Mouse (Mus musculus): ENCODE data around the gene Acot7.

Acot7 gene

DNA sequence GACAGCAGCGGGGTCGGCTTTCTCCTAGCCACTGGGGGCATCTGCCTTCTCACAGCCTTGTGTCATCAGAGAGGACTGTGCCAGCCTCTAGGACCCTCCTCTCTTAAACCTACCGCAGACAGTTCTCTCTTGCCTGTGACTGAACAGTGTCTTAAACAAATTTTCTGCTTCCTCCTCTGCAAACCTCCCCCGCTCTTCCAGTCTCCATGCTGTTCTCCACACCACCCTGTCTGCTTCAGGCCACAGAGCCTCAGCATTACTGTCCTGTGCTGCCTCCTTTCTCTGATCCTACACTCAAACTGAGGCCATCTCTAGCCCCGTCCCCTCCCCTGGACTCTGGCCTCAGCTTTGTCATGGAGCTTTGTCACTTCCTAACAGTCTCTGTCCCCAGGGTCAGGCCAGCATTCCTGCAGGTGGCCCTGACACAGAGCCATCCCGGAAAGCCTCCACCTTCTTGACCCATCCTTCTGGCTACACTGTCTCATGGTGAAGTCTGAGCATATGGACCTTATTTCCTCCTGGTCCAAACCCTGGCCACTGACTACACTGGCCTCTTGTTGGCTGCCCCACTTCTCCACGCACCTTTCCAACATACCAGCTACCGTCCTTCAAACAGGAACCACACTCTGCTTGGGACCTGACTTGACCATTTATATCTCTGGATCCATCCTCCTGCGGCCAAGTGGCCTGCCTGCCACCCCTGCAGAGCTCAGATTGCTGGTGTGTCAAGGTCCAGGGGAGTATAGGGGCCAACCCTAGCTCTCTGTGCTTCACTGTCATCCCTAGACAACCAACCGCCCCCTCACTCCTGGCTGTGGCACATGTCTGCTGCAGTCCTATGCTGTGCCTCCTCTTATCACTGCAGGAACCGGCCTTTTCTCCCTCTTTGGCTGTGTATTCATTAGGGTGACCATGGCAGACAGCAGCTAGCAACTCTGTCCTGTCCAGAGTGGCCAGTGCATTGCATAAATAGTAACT is 66.9 kb downstream of the Acot7 start:
- DNase-seq (ENCODE audit: low read depth, low spot score) = peak; percentile 73

DNA sequence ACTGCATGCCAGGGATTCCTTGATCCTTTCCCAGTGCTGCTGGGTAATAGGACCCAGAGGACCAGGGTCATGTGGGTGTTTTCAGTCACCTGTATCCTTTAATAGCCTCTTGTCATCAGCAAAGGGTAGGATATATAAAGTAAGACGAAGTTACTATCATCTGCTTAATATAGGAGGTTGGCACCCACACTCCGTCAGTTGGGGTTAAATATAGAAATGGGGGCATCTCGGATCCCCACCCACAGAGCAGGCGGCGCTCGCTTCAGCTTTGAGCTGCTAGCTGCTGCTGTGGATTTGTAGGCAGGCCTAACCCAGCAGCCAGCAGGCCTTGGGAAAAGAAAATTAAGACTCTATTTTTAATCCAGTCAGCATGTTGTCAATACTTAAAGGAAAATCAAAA is 68.1 kb downstream of the Acot7 start:
- DNase-seq (ENCODE audit: low read depth, low spot score) = peak; percentile 93

DNA sequence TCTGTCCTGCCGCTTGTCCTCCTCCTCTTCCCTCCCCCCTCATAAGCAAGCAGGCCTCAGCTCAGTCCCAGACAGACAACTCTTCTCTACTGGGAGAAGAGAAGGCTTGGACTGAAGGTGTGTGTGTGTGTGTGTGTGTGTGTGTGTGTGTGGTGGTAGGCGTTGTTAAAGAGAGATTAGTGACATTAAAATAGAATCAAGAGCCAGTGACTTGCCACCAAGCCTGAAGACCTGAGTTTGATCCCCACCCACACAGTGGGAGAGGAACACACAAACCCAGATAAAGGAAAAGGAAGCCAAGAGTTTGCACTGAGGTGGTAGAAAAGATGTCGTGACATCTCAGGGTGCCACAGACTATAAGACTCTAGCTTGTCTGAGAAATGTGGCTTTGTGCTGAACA is 69.3 kb downstream of the Acot7 start:
- DNase-seq (ENCODE audit: low read depth, low spot score) = no peak

DNA sequence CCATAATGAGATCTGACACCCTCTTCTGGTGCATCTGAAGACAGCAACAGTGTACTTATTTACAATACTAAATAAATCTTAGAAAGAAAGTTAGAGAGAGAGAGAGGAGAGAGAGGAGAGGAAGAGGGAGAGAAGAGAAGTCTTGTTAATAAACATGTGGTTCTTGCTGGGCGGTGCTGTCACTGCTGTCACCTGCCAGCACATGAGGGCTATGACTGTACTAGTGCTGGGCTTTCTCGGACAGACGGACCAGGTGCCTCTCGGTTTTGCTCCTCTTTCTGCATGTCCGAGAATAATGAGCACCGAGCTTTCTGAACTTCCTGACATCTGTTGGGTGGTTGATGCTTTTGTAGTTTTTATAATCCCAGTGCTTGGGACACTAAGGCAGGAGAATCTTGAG is 72.7 kb downstream of the Acot7 start:
- DNase-seq (ENCODE audit: low read depth, low spot score) = no peak

DNA sequence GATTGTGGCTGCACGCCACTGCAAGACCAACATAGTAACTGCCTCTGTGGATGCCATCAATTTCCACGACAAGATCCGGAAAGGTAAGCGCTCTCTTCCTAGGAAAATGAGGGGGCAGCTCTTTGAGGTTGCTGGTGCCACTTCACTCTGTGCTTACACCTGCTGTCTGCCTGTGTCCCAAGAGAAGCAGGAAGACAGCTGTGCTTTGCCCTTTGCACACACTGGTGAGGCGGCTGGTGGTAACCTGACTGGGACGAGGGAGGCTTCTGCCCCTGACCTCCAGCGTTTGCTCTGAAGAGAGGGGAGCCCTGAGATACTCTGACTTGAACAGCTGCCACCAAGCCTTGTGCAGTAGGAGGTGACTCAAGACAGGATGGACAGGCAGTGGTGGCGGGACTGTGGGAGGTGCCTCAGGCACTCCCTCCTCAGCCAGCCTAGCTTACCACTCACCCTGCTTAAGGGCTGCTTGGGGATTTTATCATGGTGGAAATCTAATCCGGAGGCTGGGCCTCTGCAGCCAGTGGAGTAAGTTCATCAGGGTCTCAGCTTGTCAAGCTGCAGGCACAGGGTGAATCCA is 75.3 kb downstream of the Acot7 start:
- no peak for DNase-seq (ENCODE audit: low read depth, low spot score)

DNA sequence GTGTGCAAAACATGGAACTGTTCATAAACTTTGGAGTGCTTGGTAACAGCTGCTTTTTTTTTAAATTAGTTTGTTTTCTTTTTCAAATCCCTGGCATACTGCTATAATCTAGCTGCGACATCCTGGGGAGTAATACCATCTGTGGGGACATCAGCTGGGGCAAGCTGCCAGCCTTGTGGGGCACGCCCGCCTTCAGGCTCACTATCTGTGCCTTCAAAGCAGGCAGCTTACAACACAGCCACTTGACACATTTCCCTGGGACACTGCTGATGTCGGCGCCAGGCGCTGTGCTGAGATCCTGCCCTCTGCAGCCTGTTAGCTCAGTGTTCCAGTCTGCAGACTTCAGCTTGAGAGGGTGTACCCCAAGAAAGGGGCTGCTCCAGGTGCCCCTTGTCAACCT is 79.1 kb downstream of the Acot7 start:
- DNase-seq (ENCODE audit: low read depth, low spot score) = peak; percentile 92

DNA sequence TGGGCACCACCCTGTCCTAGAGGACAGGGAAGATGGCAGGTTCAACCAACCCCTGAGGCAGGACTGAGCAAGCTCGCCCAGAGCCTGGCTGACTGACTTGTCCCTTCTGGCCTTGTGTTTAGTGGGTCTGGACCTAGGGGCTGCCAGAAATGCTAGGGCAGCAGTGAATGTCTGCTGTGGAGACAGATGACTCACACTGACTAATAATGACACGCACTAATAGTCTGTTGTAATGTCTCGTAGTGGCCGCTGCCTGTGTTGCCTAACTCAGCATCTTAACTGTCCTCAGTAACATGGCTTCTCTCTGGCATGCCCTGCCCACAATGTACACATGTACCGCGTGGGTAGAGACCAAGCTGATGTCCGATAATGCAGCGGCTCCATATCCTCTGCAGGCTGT is 82.5 kb downstream of the Acot7 start:
- DNase-seq (ENCODE audit: low read depth, low spot score) = no peak

DNA sequence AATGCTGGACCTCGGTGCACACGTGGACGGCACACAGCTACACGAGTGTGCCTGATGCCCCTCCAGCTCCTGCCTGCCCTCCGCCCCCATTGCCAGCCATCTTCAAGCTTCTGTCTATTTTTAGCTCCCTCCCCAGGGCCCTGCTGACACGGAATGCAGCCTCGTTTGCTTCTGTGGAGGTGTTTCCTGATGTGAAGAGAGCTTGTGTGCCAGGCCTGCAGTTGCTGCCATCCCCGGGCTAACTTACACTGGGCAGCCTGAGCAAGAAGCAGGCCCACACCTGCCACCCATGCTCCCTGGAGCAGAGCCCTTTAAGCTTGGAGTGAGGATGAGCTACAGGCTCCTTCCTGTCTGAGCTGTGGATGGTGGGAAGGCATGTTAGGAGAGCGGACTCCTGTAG is 84.3 kb downstream of the Acot7 start:
- peak; percentile 69 for DNase-seq (ENCODE audit: low read depth, low spot score)

DNA sequence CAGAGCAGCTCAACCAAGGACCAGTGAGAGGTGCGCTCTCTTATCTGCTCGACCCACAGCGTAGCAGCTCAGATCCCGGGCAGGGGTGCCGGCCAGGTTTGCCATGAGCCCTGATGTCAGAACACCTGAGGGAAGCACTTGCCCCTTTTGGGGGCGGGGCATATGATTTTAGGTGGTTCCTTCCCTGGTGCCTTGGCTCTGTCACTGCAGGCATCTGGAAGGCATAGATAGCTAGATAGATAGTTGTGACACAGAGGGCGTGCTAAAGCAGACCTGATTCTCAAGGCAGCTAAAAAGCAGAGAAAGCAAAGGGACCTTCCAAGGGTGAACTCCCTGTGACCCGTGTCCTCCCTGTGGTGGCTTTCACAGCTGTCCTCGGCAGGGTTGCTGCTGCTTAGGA is 85.2 kb downstream of the Acot7 start:
- no peak for DNase-seq (ENCODE audit: low read depth, low spot score)

DNA sequence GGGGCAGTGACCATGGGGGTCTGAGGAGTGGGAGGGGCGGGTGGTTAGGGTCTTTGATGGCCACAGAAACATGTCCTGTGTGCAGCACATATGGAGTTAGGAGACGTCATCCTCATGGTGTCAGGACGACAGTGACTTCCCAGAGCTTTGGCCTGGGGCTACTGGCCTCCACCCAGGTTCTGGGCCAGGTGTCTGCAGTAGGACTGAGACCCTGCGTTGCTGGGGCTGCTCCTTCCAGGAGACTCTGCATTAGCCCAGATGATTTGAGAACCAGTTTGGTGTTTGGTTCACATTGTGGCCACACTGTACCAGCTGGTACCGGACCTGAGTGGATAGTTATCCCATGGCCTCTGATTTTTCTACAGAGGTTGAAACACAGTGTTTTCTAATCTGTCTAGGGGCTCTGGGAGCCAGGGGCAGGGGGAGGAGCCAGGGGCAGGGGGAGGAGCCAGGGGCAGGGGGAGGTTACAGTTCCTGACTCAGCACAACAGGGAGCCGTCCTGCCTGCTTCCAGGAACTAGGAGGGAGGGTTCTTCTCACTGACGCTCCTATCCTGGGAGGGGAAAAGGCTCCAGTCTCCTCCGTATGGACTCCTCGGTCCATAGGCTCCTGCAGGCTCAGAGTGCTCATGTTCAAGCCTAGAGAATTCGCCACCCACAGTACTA is 85.7 kb downstream of the Acot7 start:
- no peak for DNase-seq (ENCODE audit: low read depth, low spot score)

DNA sequence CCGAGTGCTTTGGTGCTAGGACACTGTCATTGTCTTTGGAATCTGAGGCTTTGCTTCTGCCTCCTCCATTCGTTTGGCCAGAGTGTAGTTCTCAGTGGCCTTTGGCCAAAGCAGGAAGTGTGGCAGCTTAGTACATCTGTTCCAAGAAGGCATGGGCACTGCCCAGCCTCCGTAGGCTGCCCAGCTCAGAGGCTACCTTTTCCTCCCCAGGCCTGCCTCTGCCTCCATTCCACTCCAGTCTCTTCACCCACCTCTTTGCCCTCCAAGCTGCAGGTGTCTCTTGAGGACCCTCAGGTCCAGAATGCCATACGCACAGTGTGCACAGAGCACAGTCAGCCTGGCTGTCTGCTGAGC is 86.2 kb downstream of the Acot7 start:
- DNase-seq (ENCODE audit: low read depth, low spot score) = no peak

DNA sequence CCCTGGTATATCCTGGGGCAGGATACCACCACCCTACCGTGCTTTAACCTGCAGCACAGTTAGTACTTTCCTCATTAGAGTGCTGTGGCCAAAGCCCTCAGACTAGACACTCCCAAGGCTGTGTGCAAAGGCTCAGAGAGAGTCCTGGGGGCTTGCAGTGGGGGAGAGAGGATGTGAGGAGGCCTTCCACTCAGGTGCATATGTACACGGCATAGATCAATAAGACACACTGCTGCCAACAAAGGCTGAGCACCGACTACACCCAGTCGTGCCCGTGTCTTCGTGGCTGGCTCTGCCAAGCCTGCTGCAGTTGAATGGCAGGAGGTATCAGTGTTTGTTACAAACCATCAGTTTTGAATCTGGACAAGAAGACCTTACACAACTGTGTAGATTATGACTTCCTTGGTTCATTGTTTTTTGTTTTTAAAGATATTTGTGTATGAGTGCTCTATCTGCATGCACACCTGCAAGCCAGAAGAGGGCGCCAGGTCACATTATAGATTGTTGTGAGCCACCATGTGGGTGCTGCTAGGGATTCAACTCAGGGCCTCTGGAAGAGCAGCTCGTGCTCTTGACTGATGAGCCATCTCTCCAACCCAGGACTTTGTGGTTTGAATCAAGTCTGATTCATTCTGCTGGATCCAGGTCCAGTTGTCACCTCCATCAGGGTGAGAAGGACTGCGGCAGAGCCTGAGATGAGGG is 87.1 kb downstream of the Acot7 start:
- no peak for DNase-seq (ENCODE audit: low read depth, low spot score)

DNA sequence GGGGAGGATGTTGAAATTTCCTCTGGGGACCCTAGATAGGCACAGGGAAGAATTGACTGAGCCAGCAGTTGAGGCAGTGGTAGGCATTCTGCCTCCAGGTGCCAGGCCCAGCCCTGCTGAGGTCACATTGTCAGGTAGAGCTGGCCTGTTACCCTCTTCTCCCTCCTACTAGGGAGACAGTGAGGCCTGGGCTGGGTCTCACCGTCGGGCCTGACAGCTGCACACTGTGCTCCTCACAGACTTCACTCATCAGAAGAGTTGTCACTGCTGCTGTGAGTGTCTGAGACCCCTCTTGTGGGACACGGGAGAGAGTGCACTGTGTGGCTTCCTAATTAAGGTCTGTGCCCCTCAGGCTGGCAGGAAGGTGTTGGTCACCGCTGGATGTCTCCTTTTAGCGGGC is 87.9 kb downstream of the Acot7 start:
- DNase-seq (ENCODE audit: low read depth, low spot score) = no peak

DNA sequence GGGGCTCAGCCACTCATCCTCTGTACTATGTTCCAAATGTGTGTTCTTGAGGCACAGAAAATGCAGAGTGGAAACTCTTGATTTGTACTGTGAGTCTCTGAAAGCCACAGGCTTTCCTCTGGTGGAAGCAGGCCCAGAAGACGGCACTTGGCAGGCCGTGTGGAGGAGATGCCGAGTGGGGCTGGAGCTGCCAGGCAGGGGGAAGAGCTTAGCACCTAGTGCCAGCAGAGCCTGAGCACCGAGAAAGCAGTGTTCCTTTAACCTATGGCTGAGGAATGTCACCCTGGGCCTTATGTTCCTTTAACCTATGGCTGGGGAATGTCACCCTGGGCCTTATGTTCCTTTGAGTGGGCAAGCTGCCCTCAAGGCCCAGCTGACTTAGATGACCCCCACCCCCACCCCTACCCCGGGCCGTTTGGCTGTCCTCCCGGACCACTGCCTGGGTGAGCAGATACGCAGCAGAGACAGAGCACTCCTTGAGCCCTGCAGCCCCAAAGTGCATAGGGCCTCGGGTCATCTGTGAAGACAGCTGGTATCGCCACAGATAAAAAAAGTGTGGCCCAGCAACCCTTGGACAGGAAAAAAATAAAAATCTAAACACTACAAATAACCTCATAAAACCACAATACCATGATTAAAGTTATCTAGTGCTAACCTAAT is 88.4 kb downstream of the Acot7 start:
- peak; percentile 92 for DNase-seq (ENCODE audit: low read depth, low spot score)

DNA sequence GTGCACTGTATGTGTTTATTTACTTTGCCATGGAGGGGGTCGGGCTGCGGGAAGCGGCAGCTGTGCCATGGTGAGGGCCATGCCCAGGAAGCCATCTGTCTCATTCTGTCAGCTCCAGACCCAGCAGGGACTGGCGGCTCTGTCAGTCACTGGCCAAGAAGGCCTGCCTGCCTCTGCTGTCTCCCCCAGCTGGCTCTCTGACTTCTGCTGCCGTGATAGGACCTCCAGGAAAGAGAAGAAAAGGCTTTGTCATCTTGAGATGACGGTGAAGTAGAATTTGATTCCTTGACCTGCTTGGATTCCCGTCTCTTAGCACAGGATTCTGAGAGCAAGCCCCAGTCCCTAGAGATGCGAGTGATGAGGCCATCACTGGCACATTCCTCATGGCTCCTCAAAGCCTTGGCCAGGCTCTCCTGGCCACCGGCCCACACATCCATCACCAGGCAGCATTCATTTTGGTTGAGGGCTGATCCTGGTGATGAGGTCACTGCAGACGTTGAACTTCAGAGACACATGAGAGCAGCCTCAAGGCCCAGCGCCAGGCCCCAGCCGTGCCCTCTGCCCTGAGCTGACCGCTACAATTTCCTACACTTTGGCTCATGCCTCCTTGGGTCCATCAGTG is 89.9 kb downstream of the Acot7 start:
- DNase-seq (ENCODE audit: low read depth, low spot score) = peak; percentile 93

DNA sequence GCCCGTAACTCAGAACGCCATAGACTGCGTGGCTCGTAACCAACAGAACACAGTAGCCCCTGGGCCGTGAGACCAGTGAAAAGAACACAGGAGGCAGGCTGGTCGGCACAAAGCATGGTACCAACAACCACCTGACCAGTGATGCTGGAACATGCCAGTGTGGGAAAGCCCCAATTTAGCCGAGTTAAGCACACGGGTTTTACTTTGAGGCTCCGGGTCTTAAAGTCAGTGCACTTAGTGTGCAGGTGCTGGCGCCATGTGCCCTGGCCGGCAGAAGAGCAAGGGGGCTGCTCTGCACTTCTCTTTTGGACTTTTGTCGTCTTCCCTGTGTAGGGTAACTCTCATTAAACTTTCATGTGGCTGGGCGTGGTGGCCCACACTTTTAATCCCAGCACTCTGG is 92.0 kb downstream of the Acot7 start:
- no peak for DNase-seq (ENCODE audit: low read depth, low spot score)

DNA sequence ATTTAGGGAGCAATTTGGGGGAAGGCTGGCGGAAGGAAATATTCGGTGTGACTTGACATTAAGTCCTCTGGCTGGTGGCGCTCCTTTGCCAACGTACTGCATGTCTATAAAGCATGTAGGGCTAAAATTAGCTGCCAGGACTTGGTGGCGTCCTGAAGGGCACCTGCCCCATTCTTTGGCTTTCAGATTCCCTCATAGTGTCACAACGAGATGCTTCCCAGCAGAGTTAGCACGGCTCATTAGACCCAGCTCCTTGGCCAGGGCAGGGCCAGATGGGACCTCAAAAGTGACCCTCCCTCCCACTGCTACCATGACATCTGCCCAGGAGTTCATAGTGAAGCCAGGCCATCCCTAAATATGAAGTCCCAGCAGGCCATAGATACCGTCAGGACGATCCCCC is 92.7 kb downstream of the Acot7 start:
- no peak for DNase-seq (ENCODE audit: low read depth, low spot score)

DNA sequence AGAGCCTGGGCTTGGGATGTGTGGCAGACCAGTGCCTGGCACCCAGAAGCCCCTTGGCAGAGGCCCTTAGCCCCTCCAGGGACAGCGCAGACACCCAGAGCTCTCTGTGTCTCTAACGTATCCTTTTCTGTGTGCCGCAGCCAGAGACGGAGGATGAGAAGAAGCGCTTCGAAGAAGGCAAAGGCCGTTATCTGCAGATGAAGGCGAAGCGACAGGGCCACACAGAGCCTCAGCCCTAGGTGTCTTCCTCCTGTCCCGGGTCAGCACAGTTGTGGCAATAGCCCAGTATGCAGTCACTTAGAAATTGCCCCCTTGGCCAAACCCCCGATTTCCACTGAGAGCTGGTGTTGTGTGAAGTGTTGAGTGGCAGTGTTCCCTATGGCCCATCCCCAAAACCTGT is 93.4 kb downstream of the Acot7 start:
- DNase-seq (ENCODE audit: low read depth, low spot score) = no peak

DNA sequence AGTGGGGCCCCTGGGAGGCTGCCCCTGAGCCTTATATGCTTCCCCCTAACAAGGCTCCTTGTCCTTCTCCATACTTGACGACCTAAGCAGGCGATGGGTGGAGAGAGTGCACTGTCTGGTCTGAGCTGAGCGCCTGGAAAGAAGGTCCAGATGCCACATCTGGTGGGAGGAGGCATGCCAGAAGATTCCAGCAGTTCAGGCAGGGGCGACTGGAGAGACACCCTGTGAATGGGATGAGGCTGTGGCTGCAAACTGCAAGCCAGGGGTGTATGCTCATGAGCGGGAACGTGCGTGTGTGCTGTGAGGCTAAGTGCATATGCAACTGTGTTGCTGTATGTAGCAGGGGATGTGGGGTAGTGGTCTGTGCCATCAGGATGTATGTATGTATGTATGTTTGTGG is 94.1 kb downstream of the Acot7 start:
- no peak for DNase-seq (ENCODE audit: low read depth, low spot score)

DNA sequence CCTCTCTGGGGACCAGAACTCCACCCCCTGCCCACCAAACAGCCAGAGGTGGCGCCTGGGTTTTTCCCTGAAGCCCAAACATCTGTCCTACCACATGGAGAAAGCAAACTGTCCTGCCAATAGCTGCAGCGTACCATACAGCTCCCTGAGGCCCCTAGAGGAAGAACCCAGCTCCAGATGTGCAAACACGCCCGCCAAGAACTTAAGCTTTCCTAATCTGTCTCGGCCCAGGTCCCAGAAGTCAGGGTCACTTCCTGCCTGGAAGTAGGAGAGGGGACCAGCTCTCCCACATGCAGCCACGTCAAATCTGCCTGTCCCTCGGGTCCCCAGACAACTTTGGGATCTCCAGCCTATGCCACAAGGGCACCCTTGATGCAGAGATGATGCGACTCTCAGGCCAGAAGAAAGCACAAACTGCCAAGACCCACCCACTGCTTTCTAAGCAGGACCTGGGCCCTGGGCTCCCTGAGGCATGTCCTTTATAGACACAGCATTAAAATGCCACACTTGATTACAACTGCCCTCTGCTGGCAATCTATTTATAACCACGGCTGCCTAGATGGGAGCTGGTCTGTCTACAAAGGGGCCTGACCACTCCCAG is 94.6 kb downstream of the Acot7 start:
- DNase-seq (ENCODE audit: low read depth, low spot score) = peak; percentile 56

DNA sequence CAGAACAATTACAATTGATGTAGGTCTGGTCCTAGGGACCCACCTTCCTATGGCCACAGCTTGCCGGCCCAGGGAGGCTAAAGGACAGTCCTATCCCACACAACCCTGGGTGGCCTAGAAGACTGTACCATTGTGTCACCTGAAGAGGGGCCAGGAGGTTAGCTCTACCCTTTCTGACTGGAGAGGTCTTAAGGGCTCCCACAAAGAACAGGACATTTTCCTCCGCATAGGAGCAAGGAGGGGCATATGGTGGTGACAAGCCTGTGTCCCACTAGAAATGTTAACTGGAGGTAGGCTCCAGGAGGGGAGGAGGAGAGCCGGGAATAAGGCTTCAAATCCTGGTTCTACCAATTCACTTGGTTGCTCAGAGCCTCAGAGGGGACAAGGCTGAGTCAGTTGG is 95.3 kb downstream of the Acot7 start:
- DNase-seq (ENCODE audit: low read depth, low spot score) = no peak
